Mouse (Mus musculus) MEL (cell line): Measurements from ENCODE around the gene Atp6v0e. TPM values are rescaled to one million over a fixed set of nuclear protein-coding genes. Genes with fewer than 3 reads are reported as not detected.

ENCODE experiments used
- DNase-seq: peaks from one replicate; pipeline ENCODE4 v3.0.0; 2011; ENCODE audit warnings: low read depth, low spot score
- H3K27ac ChIP-seq: 2 replicates; pipeline ENCODE4 v1.5.1; 2012; ENCODE audit warnings: low read depth, mild to moderate bottlenecking, control low read depth, low read length, moderate library complexity; ENCODE audit not compliant: control insufficient read depth
- H3K27me3 ChIP-seq, 2 experiments: fragments of 150-350 bp in 1 of 2; sonication (generic) in 1 of 2; 2 replicates each; pipeline ENCODE4 v1.6.1; 2012; ENCODE audit warnings: low read length in 2 of 2, mild to moderate bottlenecking in 2 of 2, improper control_type of control experiment in 1 of 2, moderate library complexity in 1 of 2; ENCODE audit not compliant: insufficient read depth in 2 of 2, control insufficient read depth in 1 of 2
- H3K36me3 ChIP-seq, 2 experiments: 2 replicates each; pipeline ENCODE4 v1.6.1; 2012 to 2014; ENCODE audit warnings: low read length in 2 of 2, improper control_type of control experiment in 1 of 2, inconsistent platforms in 1 of 2, mild to moderate bottlenecking in 1 of 2; ENCODE audit not compliant: insufficient read depth in 2 of 2, control insufficient read depth in 1 of 2
- H3K4me1 ChIP-seq, 2 experiments: fragments of 150-350 bp in 1 of 2; sonication (generic) in 1 of 2; 2 replicates each; pipeline ENCODE4 v1.6.1; 2012; ENCODE audit warnings: low read length in 2 of 2, improper control_type of control experiment in 1 of 2, mild to moderate bottlenecking in 1 of 2; ENCODE audit not compliant: insufficient read depth in 2 of 2, control insufficient read depth in 1 of 2
- H3K4me3 ChIP-seq, 2 experiments: fragments of 150-350 bp in 1 of 2; sonication (generic) in 1 of 2; 2 replicates each; pipeline ENCODE4 v1.5.1; 2012; ENCODE audit warnings: low read depth in 2 of 2, low read length in 2 of 2, mild to moderate bottlenecking in 2 of 2, moderate library complexity in 2 of 2, control low read depth in 1 of 2, improper control_type of control experiment in 1 of 2; ENCODE audit not compliant: control insufficient read depth in 1 of 2, insufficient read depth in 1 of 2
- H3K79me2 ChIP-seq: 2 replicates; pipeline ENCODE4 v1.6.1; 2012; ENCODE audit warnings: mild to moderate bottlenecking, low read length, moderate library complexity; ENCODE audit not compliant: control insufficient read depth, poor library complexity, insufficient read depth
- H3K9ac ChIP-seq: 2 replicates; pipeline ENCODE4 v1.6.1; 2012; ENCODE audit warnings: low read depth, mild to moderate bottlenecking, control low read depth, low read length, moderate library complexity; ENCODE audit not compliant: control insufficient read depth, poor library complexity, severe bottlenecking
- H3K9me3 ChIP-seq: fragments of 150-350 bp; sonication (generic); replicated peaks from 2 replicates; pipeline ENCODE4 v1.6.1; 2012; ENCODE audit warnings: mild to moderate bottlenecking, low read length, improper control_type of control experiment, moderate library complexity; ENCODE audit not compliant: insufficient read depth
- CHD1 ChIP-seq: IDR thresholded peaks from 2 replicates; pipeline ENCODE4 v1.6.1; 2012; ENCODE audit warnings: low read depth, mild to moderate bottlenecking, inconsistent platforms, low read length, improper control_type of control experiment
- CHD2 ChIP-seq: IDR thresholded peaks from 2 replicates; pipeline ENCODE4 v1.6.1; 2011; ENCODE audit warnings: low read length, improper control_type of control experiment
- ELF1 ChIP-seq: IDR thresholded peaks from 2 replicates; pipeline ENCODE4 v1.6.1; 2014; ENCODE audit warnings: low read depth, mild to moderate bottlenecking, inconsistent platforms, low read length, improper control_type of control experiment, moderate library complexity
- EP300 ChIP-seq, 2 experiments: IDR thresholded peaks; 2 replicates each; pipeline ENCODE4 v1.6.1; 2011; ENCODE audit warnings: improper control_type of control experiment in 2 of 2, low read length in 2 of 2, low read depth in 1 of 2, mild to moderate bottlenecking in 1 of 2
- ETS1 ChIP-seq: IDR thresholded peaks from 2 replicates; pipeline ENCODE4 v1.6.1; 2012; ENCODE audit warnings: low read depth, mild to moderate bottlenecking, inconsistent platforms, low read length, improper control_type of control experiment, moderate library complexity
- GABPA ChIP-seq: IDR thresholded peaks from 2 replicates; pipeline ENCODE4 v1.6.1; 2012; ENCODE audit warnings: low read depth, mild to moderate bottlenecking, inconsistent platforms, low read length, improper control_type of control experiment, moderate library complexity
- GATA1 ChIP-seq: IDR thresholded peaks from 2 replicates; pipeline ENCODE4 v1.6.1; 2011; ENCODE audit warnings: low read depth, low read length, improper control_type of control experiment
- HCFC1 ChIP-seq: IDR thresholded peaks from 2 replicates; pipeline ENCODE4 v1.6.1; 2012; ENCODE audit warnings: low read depth, mild to moderate bottlenecking, inconsistent platforms, low read length, improper control_type of control experiment, moderate library complexity
- KAT2A ChIP-seq: conservative IDR thresholded peaks from 2 replicates; pipeline ENCODE4 v1.6.1; 2012; ENCODE audit warnings: low read depth, low read length, improper control_type of control experiment, inconsistent platforms
- MAFK ChIP-seq: IDR thresholded peaks from 2 replicates; pipeline ENCODE4 v1.6.1; 2011; ENCODE audit warnings: low read depth, mild to moderate bottlenecking, low read length, improper control_type of control experiment, borderline replicate concordance
- MAX ChIP-seq: IDR thresholded peaks from 2 replicates; pipeline ENCODE4 v1.6.1; 2011; ENCODE audit warnings: low read length, improper control_type of control experiment
- MAZ ChIP-seq: IDR thresholded peaks from 2 replicates; pipeline ENCODE4 v1.6.1; 2012; ENCODE audit warnings: low read depth, mild to moderate bottlenecking, inconsistent platforms, low read length, improper control_type of control experiment
- MXI1 ChIP-seq: IDR thresholded peaks from 2 replicates; pipeline ENCODE4 v1.6.1; 2011; ENCODE audit warnings: mild to moderate bottlenecking, low read depth, low read length, improper control_type of control experiment
- MYB ChIP-seq: IDR thresholded peaks from 2 replicates; pipeline ENCODE4 v1.6.1; 2011; ENCODE audit warnings: mild to moderate bottlenecking, low read depth, low read length, improper control_type of control experiment
- MYC ChIP-seq: IDR thresholded peaks from 2 replicates; pipeline ENCODE4 v1.6.1; 2011; ENCODE audit warnings: low read depth, mild to moderate bottlenecking, low read length, improper control_type of control experiment, moderate library complexity
- NELFE ChIP-seq: IDR thresholded peaks from 2 replicates; pipeline ENCODE4 v1.6.1; 2011; ENCODE audit warnings: low read depth, low read length, improper control_type of control experiment
- NRF1 ChIP-seq: IDR thresholded peaks from 2 replicates; pipeline ENCODE4 v1.6.1; 2014; ENCODE audit warnings: low read depth, mild to moderate bottlenecking, inconsistent platforms, low read length, improper control_type of control experiment, moderate library complexity; ENCODE audit not compliant: poor library complexity, insufficient read depth, severe bottlenecking
- POLR2A ChIP-seq, 2 experiments: IDR thresholded peaks; 2 replicates each; pipeline ENCODE4 v1.6.1; 2011 to 2012; ENCODE audit warnings: low read length in 2 of 2, mild to moderate bottlenecking in 2 of 2, control low read depth in 1 of 2, improper control_type of control experiment in 1 of 2, low read depth in 1 of 2, moderate library complexity in 1 of 2; ENCODE audit not compliant: control insufficient read depth in 1 of 2, insufficient read depth in 1 of 2, poor library complexity in 1 of 2
- POLR2AphosphoS5 ChIP-seq: IDR thresholded peaks from 2 replicates; pipeline ENCODE4 v1.6.1; 2012; ENCODE audit warnings: low read depth, borderline replicate concordance, mild to moderate bottlenecking, inconsistent platforms, low read length, moderate library complexity, mixed read lengths
- RAD21 ChIP-seq: IDR thresholded peaks from 2 replicates; pipeline ENCODE4 v1.6.1; 2011; ENCODE audit warnings: mild to moderate bottlenecking, low read depth, low read length, improper control_type of control experiment
- RCOR1 ChIP-seq: IDR thresholded peaks from 2 replicates; pipeline ENCODE4 v1.6.1; 2012; ENCODE audit warnings: low read depth, mild to moderate bottlenecking, inconsistent platforms, low read length, improper control_type of control experiment
- SIN3A ChIP-seq: IDR thresholded peaks from 2 replicates; pipeline ENCODE4 v1.6.1; 2012; ENCODE audit warnings: low read length, improper control_type of control experiment, inconsistent platforms
- UBTF ChIP-seq: IDR thresholded peaks from 2 replicates; pipeline ENCODE4 v1.6.1; 2012; ENCODE audit warnings: low read depth, mild to moderate bottlenecking, inconsistent platforms, low read length, improper control_type of control experiment, moderate library complexity, borderline replicate concordance; ENCODE audit not compliant: insufficient read depth
- ZC3H11A ChIP-seq: IDR thresholded peaks from 2 replicates; pipeline ENCODE4 v1.6.1; 2012; ENCODE audit warnings: low read depth, mild to moderate bottlenecking, inconsistent platforms, low read length, improper control_type of control experiment
- ZMIZ1 ChIP-seq: IDR thresholded peaks from 2 replicates; pipeline ENCODE4 v1.6.1; 2012; ENCODE audit warnings: low read depth, mild to moderate bottlenecking, inconsistent platforms, low read length, improper control_type of control experiment, moderate library complexity
- polyA plus RNA-seq, 2 experiments: library from polyadenylated mRNA; stranded (reverse) in 1 of 2; unstranded in 1 of 2; fragments of >175 nt in 1 of 2; fragments of >200 nt in 1 of 2; gene quantifications; 2 replicates each; pipeline versions ENCODE4 v1.2.1 to v1.2.4; 2012; ENCODE audit warnings: low replicate concordance in 2 of 2, low read depth in 1 of 2; ENCODE audit not compliant: insufficient read length in 2 of 2, insufficient read depth in 1 of 2, missing spikeins in 1 of 2
- total RNA-seq: library from RNA; depleted of rRNA; stranded (reverse); fragments of 300-350 nt; gene quantifications from 2 replicates; pipeline ENCODE4 v1.2.3, GENCODE M21; 2012

Atp6v0e gene
- total and polyA plus RNA-seq, 3 experiments, result 173 to 200 TPM; not detected in 1

DNA sequence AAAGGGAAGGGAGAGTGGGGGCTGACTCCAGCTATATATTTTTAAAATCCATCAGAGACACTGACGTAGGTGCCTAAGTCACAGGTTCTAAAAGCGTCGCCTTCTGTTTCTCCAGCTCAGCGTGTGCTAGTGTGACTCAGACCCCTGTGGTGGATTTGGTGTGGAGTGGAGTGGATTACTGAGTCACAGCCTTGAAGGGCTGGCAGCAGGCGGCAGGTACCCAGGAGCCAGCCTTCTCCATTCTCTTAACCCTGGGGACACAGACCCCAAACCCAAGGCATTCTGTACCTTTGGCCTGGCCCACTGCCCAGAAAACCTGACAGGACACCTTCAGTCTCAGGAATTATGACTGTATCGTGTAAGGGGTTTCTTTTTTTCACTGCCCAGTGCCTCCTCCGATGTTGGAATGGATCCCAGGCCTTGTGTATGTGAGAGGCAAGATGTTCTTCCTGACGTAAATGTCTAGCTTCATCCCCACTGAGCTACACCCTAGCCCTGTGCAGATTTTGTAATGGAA is 31.2 kb upstream of the Atp6v0e start:
- no peak overlapping the region for H3K27ac ChIP-seq
- DNase-seq, result no peak
- H3K27me3 ChIP-seq, result no peaks in the 10 kb centered on the region
- H3K9ac ChIP-seq, result no peak overlapping the region
- no peaks in the 10 kb centered on the region; a peak in 1 of 4 replicates for H3K36me3 ChIP-seq
- no peaks in the 10 kb centered on the region for H3K79me2 ChIP-seq
- H3K4me3 ChIP-seq, result no peak overlapping the region
- no peaks in the 10 kb centered on the region for H3K9me3 ChIP-seq
- no peak for TF ChIP-seq GABPA
- TF ChIP-seq EP300 (IDR thresholded peaks at IDR 0.05; ENCODE audit: low read depth in 1 of 2, low read length in 2 of 2), result no peak
- TF ChIP-seq MAZ, result no peak
- no peak for TF ChIP-seq MAX
- TF ChIP-seq HCFC1, result no peak
- no peak for TF ChIP-seq RCOR1
- no peak for TF ChIP-seq ELF1
- TF ChIP-seq GATA1, result no peak
- TF ChIP-seq UBTF, result no peak
- no peaks in the 10 kb centered on the region for H3K4me1 ChIP-seq

DNA sequence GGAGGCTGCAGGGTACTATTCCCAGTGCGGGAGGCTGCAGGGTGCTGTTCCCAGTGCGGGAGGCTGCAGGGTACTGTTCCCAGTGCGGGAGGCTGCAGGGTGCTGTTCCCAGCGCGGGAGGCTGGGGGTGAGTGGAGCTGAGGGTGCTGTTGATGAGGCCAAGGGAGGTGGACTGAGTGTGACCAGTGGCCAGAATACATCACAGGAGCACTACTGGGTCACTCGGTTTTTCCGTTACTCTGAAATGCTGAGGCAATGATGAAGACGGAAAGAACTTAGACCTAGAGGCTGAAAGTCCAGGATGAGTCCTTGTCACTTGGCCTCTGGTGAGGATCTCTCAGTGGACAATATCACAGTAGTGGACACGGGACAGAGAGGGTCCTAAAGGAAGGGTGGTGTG is 29.8 kb upstream of the Atp6v0e start:
- Histone ChIP-seq H3K4me1 (no peaks in the 10 kb centered on the region), H3K9me3 (no peaks in the 10 kb centered on the region), H3K27me3 (no peaks in the 10 kb centered on the region), H3K27ac (no peak overlapping the region), H3K36me3 (no peaks in the 10 kb centered on the region; a peak in 1 of 4 replicates), H3K4me3 (no peak overlapping the region), H3K9ac (no peak overlapping the region), H3K79me2 (no peaks in the 10 kb centered on the region)
- no peak for DNase-seq
- no peak for TF ChIP-seq MYB
- TF ChIP-seq UBTF, result no peak
- TF ChIP-seq MXI1, result no peak
- no peak for TF ChIP-seq ZMIZ1
- TF ChIP-seq CHD1, result no peak
- no peak for TF ChIP-seq MAFK

DNA sequence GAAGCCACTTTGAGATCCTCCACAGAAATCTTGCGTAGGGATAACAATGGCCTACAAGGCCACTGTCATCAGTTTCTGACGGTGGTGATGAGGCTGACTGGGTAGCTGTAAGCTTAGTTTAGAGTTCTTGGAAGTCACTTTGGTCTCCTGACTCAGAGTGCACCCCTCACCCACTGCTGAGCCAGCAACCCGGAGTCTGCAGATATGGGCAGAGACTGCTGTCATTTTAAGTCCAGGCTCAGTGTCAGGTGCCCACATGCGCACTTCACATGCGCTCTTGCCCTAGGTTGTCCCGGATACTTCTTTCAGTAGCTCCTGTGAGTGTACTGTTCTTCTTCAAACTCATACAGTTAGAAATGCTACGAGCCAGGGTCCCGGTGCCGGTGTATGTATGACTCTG is 29.1 kb upstream of the Atp6v0e start:
- no peak for DNase-seq
- Histone ChIP-seq H3K9me3 (no peaks in the 10 kb centered on the region), H3K27me3 (no peaks in the 10 kb centered on the region), H3K36me3 (peaks cover 0 to 1% of the 10 kb centered on the region in 2 experiments; a peak in 2 of 4 replicates), H3K4me1 (no peaks in the 10 kb centered on the region), H3K27ac (no peak overlapping the region), H3K9ac (no peak overlapping the region), H3K79me2 (no peaks in the 10 kb centered on the region), H3K4me3 (no peak overlapping the region)
- no peak for TF ChIP-seq ELF1
- TF ChIP-seq NRF1, result no peak
- no peak for TF ChIP-seq CHD1
- TF ChIP-seq POLR2A (IDR thresholded peaks at IDR 0.05; ENCODE audit: control insufficient read depth in 1 of 2, insufficient read depth in 1 of 2, low read depth in 1 of 2, low read length in 2 of 2, poor library complexity in 1 of 2), result no peak
- TF ChIP-seq MYC, result no peak
- no peak for TF ChIP-seq KAT2A
- TF ChIP-seq HCFC1, result no peak
- TF ChIP-seq ZC3H11A, result no peak
- no peak for TF ChIP-seq NELFE
- TF ChIP-seq RCOR1, result no peak
- no peak for TF ChIP-seq ETS1
- no peak for TF ChIP-seq POLR2AphosphoS5
- no peak for TF ChIP-seq SIN3A
- TF ChIP-seq GABPA, result no peak
- TF ChIP-seq RAD21, result no peak
- TF ChIP-seq CHD2, result no peak
